Mouse (Mus musculus) ES-Bruce4 (cell line): ENCODE measurements at regions not wholly inside any gene's neighbourhood (a gene's known extent, or its start where the extent isn't known, plus 50 kb on each side); places are given as distances from the start of the nearest gene placed in this dataset.

Source experiments
- H3K27ac ChIP-seq: 2 replicates; pipeline ENCODE4 v1.5.1; 2012; ENCODE audit warnings: low read length, inconsistent platforms; ENCODE audit not compliant: insufficient read depth
- H3K27me3 ChIP-seq: 2 replicates; pipeline ENCODE4 v1.6.1; 2012; ENCODE audit warnings: mild to moderate bottlenecking, low read length, inconsistent platforms; ENCODE audit not compliant: control insufficient read depth, poor library complexity, insufficient read depth, severe bottlenecking
- H3K36me3 ChIP-seq: 2 replicates; pipeline ENCODE4 v1.6.1; 2012; ENCODE audit warnings: inconsistent platforms, mild to moderate bottlenecking, low read length, moderate library complexity; ENCODE audit not compliant: control insufficient read depth, poor library complexity, insufficient read depth, severe bottlenecking
- H3K4me1 ChIP-seq: one replicate; pipeline ENCODE4 v1.8.1; 2011; ENCODE audit warnings: low read length; ENCODE audit not compliant: control insufficient read depth, insufficient read depth
- H3K4me3 ChIP-seq: 2 replicates; pipeline ENCODE4 v1.5.1; 2011; ENCODE audit warnings: low read depth, mild to moderate bottlenecking, low read length
- H3K9ac ChIP-seq: 2 replicates; pipeline ENCODE4 v1.6.1; 2012; ENCODE audit warnings: low read depth, mild to moderate bottlenecking, inconsistent platforms; ENCODE audit not compliant: poor library complexity, severe bottlenecking
- H3K9me3 ChIP-seq: replicated peaks from 2 replicates; pipeline ENCODE4 v1.6.1; 2012; ENCODE audit warnings: mild to moderate bottlenecking, low read length, inconsistent platforms; ENCODE audit not compliant: control insufficient read depth, poor library complexity, insufficient read depth, severe bottlenecking
- CTCF ChIP-seq: IDR thresholded peaks from one replicate; pipeline ENCODE4 v1.8.1; 2011; ENCODE audit warnings: low read depth, low read length
- EP300 ChIP-seq: IDR thresholded peaks from 2 replicates; pipeline ENCODE4 v1.6.1; 2011; ENCODE audit warnings: low read depth, low read length; ENCODE audit not compliant: insufficient read depth
- POLR2A ChIP-seq: IDR thresholded peaks from one replicate; pipeline ENCODE4 v1.8.1; 2011; ENCODE audit warnings: low read length; ENCODE audit not compliant: insufficient read depth

DNA sequence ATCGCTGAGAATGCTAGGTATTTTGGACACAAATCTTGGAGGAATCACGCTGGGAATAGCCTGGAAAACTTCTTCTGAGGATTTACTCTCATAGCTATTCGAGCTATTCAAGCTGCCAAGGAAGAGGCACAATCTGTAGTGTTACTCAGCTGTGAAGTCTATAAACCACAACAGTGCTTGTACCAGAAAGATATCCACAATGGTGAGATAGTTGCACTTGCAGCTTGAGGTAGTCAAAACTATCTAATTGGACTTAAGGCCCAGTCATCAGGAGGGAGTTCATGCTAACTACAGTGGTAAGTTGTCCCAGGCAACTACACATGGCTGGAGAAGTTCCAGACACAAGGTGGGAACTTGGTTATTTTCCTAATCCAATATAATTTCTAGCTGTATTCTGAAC lies 62.1 kb upstream of the Tnfsf4 start:
- Histone ChIP-seq H3K27ac (no peak overlapping the region), H3K9ac (no peak overlapping the region), H3K4me3 (no peak overlapping the region), H3K27me3 (no peaks in the 10 kb centered on the region), H3K9me3 (no peaks in the 10 kb centered on the region), H3K4me1 (no peaks in the 10 kb centered on the region), H3K36me3 (no peaks in the 10 kb centered on the region)
- TF ChIP-seq EP300, result no peak
- TF ChIP-seq CTCF, result no peak
- TF ChIP-seq POLR2A, result no peak

DNA sequence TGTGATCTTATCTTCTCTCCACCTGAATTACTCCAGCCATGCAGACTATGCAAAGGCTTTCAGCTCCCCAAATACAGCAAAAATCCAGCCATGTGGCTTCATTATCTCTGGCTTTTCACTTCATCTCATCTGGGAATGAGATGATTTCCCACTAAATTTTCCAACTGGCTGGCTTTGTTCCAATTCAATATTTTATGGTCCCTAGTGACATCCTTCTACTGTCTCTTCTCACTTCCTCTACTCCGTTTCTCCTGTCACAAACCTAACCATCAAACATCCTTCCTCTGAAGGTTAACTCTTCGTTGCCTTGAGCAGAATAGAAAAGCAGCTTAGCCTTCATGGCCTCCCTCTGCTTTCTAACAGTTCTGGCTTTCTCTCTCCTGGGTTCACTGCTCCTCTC lies 50.1 kb upstream of the Tnfsf4 start:
- H3K4me3 ChIP-seq, result no peak overlapping the region
- H3K36me3 ChIP-seq, result no peaks in the 10 kb centered on the region
- H3K27ac ChIP-seq, result no peak overlapping the region
- H3K4me1 ChIP-seq, result no peaks in the 10 kb centered on the region
- no peak for TF ChIP-seq EP300
- TF ChIP-seq POLR2A, result no peak
- TF ChIP-seq CTCF, result no peak
- H3K9ac ChIP-seq, result no peak overlapping the region
- H3K9me3 ChIP-seq, result no peaks in the 10 kb centered on the region
- no peaks in the 10 kb centered on the region for H3K27me3 ChIP-seq
